Mouse (Mus musculus) thymus, postnatal 25 days (tissue): Measurements from ENCODE around the gene Ankrd13a.

Experiments used
- DNase-seq: peaks from one replicate; pipeline ENCODE4 v3.0.0; 2022

Ankrd13a gene

DNA sequence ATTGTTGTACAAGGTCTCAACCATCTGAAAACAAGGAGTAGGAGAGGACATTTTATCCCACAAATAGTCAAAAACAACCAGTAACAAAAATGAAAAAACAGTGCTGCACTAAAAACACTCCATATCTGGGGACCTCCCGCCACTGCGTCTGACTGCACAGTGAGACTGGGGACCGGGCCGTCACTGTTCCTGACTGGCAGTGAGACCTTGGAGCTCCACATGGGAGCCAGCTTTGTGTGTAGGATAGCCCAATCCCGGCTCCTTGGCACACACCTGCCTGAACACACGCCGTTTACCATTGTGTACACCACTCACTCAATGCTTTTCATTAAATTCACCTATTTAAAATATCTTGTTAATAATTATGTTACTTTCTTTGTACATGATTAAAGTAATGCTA, 7.3 kb upstream of the Ankrd13a start:
- DNase-seq: no peak

- DNase-seq: peak; percentile 59
Observed at GRCm38 (mm10) chr5:114769786-114770185, 4.7 kb upstream of the Ankrd13a start.

- DNase-seq: peak; percentile 25
Observed at GRCm38 (mm10) chr5:114771796-114772195, 2.7 kb upstream of the Ankrd13a start.

- peak; percentile 85 for DNase-seq
Observed at GRCm38 (mm10) chr5:114772456-114773203, 1.8 kb upstream of the Ankrd13a start.

GRCm38 (mm10) chr5:114773211-114773710, 1.2 kb upstream of the Ankrd13a start:
- peak; percentile 98 for DNase-seq

GRCm38 (mm10) chr5:114773780-114774179, 697 bp upstream of the Ankrd13a start:
- peak; percentile 61 for DNase-seq

DNA sequence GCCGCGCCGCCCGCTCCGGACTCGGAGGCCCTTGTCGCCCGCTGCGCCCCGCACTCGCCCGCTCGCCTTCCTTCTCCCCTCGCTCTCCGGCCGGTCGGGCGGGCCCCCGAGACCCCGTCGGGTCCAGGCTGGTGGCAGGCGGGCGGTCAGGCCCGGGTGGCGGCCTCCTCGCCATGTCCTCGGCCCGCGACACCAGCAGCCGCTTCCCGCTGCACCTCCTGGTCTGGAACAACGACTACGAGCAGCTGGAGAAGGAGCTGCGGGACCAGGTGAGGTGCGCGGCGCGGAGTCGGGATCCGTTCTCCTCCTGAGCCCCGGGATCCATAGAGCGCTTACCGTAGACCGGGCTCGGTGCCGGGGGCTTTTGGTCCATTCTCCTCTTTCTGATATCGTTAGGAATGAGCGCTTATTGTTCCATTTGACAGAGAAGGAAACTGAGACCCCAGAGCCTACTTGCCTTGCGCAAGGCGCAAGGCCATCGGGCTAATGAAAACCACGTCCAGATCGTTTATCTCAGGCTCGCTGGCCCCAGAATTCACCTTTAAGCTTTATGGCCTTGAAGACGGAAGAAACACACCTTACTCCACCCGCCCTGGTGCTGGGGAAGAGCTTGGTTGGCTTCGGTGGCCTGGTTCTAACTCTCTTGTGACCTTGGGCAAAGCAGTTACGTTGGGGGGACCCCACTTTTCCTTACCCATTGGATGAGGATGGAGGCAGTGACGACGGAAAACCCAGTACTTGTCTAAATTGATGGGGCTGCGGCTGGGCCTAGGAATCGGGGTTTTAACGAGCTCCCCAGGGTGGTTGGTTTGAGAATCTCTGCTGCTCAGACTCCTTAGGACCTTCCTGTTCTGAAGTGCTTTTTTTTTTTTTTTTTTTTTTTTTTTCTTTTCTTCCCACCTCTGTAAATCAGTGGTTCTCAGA, 841 bp downstream of the Ankrd13a start, which contains the start of gene Git2:
Git2 (minus strand) TSS at position 462 of the 924 bp plus-strand sequence.
- peak; percentile 29 for DNase-seq

GRCm38 (mm10) chr5:114776174-114776573, 1.7 kb downstream of the Ankrd13a start:
- DNase-seq: no peak

DNA sequence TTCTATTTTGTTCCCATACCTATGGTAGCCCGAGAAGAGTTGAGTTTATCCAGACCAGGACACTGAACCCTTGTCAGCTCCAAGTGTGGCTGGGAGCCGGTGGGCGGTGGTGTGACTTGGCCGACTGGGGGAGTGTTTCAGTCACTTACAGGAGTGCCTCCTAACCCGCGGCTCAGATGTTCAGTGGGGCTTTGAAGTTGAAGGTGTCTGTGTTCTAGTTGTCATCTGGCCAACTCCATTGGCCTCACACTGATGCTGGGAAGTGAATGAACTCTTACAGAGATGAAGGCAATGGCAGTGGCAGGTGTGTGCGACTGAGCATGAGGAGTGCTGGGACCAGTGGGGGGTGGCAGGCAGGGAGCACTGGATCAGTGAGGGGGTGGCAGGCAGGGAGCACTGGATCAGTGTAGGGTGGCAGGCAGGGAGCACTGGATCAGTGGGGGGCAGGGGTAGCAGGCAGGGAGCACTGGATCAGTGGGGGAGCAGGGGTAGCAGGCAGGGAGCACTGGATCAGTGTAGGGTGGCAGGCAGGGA, 5.5 kb downstream of the Ankrd13a start:
- DNase-seq: peak; percentile 42

DNA sequence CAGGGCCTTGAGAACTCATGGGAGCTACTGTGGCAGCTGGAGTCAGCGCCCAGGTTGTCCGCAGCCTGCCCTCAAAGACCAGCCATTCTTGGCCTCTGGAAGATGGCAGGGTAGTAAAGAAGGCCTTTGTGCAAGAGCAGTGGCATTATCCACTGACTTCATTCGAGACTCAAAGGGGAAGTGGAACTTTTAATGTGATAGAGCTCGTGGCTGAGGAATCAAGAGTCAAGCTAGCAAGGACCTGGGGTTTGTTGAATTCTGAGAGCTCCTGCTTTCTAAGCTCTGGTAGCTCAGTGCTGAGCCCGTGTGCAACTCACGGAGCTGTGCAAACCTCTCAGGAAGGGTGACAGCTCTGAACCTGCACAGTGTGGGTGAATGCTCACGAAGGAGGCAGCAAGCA, 6.4 kb downstream of the Ankrd13a start:
- DNase-seq: no peak

DNA sequence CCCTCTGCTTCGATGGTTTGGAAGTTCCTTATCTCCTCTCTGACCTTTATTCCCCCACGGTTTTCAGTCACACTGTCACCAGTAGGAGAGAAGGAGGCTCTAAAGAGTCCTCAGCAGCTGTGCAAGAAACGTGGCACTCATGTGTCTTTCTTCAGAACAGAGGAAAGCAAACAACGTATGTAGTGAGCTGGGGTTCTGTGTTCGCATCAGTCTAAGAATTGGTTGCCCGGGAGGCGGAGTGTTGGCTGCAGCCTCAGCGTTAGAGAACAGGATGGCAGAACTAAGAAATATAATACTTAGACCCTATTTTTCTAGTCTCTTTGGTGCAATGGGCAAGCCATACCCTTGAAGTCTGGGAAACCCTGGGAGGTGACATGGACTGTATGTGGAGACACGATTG, 8.5 kb downstream of the Ankrd13a start:
- peak; percentile 41 for DNase-seq

GRCm38 (mm10) chr5:114783405-114784163, 9.1 kb downstream of the Ankrd13a start:
- peak; percentile 62 for DNase-seq

DNA sequence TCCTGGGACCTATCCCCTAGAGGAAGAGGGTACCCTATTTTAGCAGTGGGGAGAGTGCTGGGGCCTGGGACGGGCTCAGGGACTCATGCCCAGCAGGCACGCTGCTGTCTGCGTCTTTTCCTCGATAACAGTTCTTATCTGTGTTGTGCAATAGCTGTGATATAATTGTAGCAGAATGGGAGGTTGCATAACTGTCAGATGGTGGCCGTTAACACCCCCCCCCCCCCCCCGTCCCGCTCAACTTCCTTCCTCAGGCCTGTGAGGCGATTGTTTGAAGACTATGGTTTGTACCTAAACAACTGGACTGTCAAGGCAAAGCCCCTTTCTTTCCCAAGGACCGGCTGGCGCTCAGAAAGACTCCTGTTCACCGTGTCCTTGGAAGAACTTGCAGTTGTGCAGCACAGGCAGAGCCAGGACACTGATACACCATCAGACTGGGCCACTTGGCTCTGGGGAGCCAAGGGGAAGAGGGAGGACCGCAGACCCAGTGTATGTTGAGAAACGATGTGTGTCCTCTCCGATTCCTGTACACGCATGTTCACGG, 10.2 kb downstream of the Ankrd13a start:
- DNase-seq: peak; percentile 22

GRCm38 (mm10) chr5:114785196-114785595, 10.7 kb downstream of the Ankrd13a start:
- no peak for DNase-seq

- DNase-seq: no peak
Observed at GRCm38 (mm10) chr5:114793317-114793716, 18.8 kb downstream of the Ankrd13a start.

GRCm38 (mm10) chr5:114794609-114795008, 20.1 kb downstream of the Ankrd13a start:
- no peak for DNase-seq

DNA sequence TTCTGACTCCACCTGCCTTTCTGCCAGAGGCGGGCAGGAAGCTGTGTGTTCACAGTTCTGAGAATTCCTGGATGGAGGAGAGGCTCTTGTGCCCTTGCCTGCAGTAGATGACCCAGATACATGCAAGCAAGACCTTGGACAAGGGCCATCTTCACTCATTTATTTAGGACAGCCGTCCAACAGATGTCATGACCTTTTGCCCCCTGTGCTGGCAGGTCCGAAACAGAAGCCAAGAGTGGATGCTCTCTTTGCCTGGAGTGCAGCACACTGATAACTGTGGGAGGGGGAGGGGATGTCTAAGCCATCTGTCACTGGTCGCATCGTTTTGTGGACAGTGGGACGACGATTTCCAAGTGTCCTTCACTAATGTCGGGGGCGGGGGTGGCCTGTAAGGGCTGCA, 20.8 kb downstream of the Ankrd13a start:
- no peak for DNase-seq

GRCm38 (mm10) chr5:114795653-114796052, 21.2 kb downstream of the Ankrd13a start:
- no peak for DNase-seq

DNA sequence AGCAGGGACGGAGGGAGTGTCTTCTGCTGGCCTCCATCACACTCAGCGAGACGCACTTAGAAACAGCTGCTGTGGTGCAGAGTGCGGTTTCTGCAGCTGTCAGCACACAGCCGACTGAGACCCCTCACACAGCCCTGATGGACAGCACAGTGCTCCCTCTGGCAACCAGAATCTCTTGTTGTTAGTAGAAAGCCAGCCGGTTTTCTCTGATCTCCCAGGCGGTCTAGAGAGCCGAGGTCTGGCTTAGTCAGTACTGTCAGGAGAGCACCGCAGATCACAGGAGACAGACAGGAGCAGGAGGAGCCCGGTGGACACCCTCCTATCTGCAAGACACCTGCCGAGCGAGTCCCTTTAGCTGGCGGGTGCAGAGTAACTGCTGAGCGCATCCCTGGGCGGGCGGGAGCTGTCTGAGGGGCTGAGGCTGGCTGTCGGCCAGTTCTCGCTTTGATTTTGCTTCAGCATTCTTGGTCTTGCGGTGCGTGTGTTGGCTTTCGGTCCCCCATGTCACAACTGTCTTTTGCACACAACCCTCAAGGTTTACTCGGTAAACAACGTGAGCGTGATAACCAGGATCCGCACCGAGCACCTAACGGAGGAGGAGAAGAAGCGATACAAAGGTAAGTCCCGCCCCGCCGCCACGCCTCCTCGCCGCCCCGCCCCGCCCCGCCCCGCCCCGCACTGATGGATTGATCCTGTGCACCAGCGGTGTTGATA, 22.0 kb downstream of the Ankrd13a start:
- no peak for DNase-seq

DNA sequence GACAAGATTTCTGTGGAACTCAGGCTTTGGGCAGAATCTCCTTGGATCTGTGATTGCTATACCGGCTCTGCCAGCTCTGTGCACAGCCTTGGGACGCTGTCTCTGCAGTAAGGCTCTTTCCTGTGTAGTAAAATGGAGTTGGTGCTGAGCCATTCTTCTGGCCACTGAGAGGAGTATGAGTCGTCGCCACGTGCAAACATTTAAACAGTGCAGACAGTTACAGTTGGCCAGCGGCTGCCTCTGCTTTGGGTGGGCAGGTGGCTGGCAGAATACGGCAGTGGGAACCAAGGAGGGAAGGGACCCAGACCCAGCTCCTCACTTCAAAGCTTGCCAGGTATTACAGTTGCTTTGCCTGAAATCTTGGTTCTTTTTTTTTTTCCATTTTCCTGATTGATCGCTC, 22.8 kb downstream of the Ankrd13a start:
- no peak for DNase-seq

DNA sequence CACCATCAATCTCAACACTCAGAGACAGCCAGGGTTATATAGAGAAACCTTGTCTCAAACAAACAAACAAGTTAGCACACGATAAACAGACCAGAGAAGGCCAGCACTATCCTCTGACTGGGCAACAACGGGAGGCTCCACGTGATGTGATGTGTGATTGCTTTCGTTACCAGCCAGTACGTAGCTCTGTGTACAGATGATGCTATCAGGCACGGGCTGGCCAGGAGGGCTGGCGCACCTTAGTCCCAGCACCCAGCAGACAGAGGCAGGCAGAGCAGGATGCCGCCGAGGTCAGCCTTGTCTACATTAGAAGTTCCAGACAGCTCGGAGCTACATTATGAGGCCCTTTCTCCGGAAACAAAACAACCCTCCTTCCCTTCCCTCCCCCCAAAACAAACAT, 25.4 kb downstream of the Ankrd13a start:
- no peak for DNase-seq

DNA sequence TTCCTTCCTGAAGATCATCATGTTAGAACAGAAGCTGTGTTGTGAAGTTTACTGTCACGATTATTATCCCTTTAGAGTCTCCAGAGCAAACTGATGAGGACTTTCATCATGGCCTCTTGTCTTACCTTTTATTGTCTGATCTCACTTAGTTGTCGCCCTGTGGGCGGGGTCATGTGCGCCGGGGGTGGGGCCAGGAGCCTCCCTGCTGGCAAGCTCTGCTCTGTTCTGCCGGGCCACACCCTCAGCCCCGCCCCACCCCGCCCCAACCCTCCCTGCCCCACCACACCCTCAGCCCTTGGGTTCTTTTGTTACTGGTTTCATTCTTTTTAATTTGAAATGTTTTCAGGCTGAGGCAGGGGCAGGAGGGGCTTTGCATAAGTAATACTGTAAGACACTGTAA, 26.6 kb downstream of the Ankrd13a start:
- DNase-seq: no peak
